Mouse (Mus musculus): ENCODE measurements around the gene Plch2. TPM values are rescaled to one million over a fixed set of nuclear protein-coding genes. Genes with fewer than 3 reads are reported as not detected.

Plch2 gene
- total and polyA plus RNA-seq, 3 experiments, result 0.85 to 1.1 TPM; not detected in 1

GRCm38 (mm10) chr4:154963901-154964580 lies 92.5 kb downstream of the Plch2 start, which contains the start of gene Pank4 (continued):
- TF ChIP-seq TAL1 (IDR thresholded peaks at IDR 0.05; ENCODE audit: low read length), result no peak
- TF ChIP-seq SMC3 (IDR thresholded peaks at IDR 0.05; ENCODE audit: low read depth, low read length), result no peak
- TF ChIP-seq MAZ (IDR thresholded peaks at IDR 0.05; ENCODE audit: low read depth, low read length), result peak; percentile 35; the same call in 1 of the 2 replicates
- no peak for TF ChIP-seq GATA1 (IDR thresholded peaks at IDR 0.05; ENCODE audit: low read depth, low read length)
- TF ChIP-seq MYB (IDR thresholded peaks at IDR 0.05; ENCODE audit: low read depth, low read length), result no peak
- no peak for TF ChIP-seq EP300 (IDR thresholded peaks at IDR 0.05; ENCODE audit: low read depth in 1 of 2, low read length in 2 of 2)
- TF ChIP-seq CTCF (IDR thresholded peaks at IDR 0.05 in 2 of 3, conservative IDR thresholded peaks at IDR 0.05 in 1 of 3; ENCODE audit: control insufficient read depth in 1 of 3, insufficient read depth in 1 of 3, low read depth in 2 of 3, low read length in 3 of 3, poor library complexity in 1 of 3, severe bottlenecking in 1 of 3), result no peak
- TF ChIP-seq POLR2AphosphoS2 (IDR thresholded peaks at IDR 0.05; ENCODE audit: low read length), result peak; percentile 80
- TF ChIP-seq ZKSCAN1 (IDR thresholded peaks at IDR 0.05; ENCODE audit: low read depth, low read length), result no peak
- TF ChIP-seq CHD1 (IDR thresholded peaks at IDR 0.05; ENCODE audit: low read depth, low read length), result no peak
- TF ChIP-seq ZC3H11A (IDR thresholded peaks at IDR 0.05; ENCODE audit: low read depth, low read length), result no peak
- no peak for TF ChIP-seq USF2 (IDR thresholded peaks at IDR 0.05; ENCODE audit: borderline replicate concordance in 1 of 2, insufficient read depth in 1 of 2, low read depth in 1 of 2, low read length in 2 of 2)
- no peak for TF ChIP-seq UBTF (IDR thresholded peaks at IDR 0.05; ENCODE audit: borderline replicate concordance, insufficient read depth, low read depth, low read length)
- peak; percentile 78 for TF ChIP-seq TBP (IDR thresholded peaks at IDR 0.05; ENCODE audit: low read depth, low read length)
- no peak for TF ChIP-seq E2F4 (IDR thresholded peaks at IDR 0.05; ENCODE audit: borderline replicate concordance, low read depth, low read length)
- no peak for TF ChIP-seq USF1 (IDR thresholded peaks at IDR 0.05; ENCODE audit: low read depth, low read length)
- TF ChIP-seq NRF1 (IDR thresholded peaks at IDR 0.05; ENCODE audit: insufficient read depth, low read depth, low read length, poor library complexity, severe bottlenecking), result peak; percentile 49; the same call in 1 of the 2 replicates
- TF ChIP-seq HCFC1 (IDR thresholded peaks at IDR 0.05; ENCODE audit: low read depth, low read length), result peak; percentile 91
- TF ChIP-seq MAX (IDR thresholded peaks at IDR 0.05; ENCODE audit: low read length), result no peak; the same call in 1 of the 2 replicates
- TF ChIP-seq KAT2A (conservative IDR thresholded peaks at IDR 0.05; ENCODE audit: low read depth, low read length), result no peak; the same call in 1 of the 2 replicates
- TF ChIP-seq TCF12 (IDR thresholded peaks at IDR 0.05; ENCODE audit: low read depth, low read length), result peak; percentile 70
- TF ChIP-seq MYC (IDR thresholded peaks at IDR 0.05; ENCODE audit: low read depth, low read length), result no peak
- TF ChIP-seq SIN3A (IDR thresholded peaks at IDR 0.05; ENCODE audit: low read length), result no peak; the same call in 1 of the 2 replicates
- TF ChIP-seq RAD21 (IDR thresholded peaks at IDR 0.05; ENCODE audit: low read depth, low read length), result no peak
